Mouse (Mus musculus): Measurements from ENCODE around the gene Sh3bgrl2.
"Not testable (repeated sequence)": the region's sequence is repeated elsewhere in the genome, so short reads cannot be mapped to it uniquely, and the experiment has no call there.

Gene Sh3bgrl2

DNA sequence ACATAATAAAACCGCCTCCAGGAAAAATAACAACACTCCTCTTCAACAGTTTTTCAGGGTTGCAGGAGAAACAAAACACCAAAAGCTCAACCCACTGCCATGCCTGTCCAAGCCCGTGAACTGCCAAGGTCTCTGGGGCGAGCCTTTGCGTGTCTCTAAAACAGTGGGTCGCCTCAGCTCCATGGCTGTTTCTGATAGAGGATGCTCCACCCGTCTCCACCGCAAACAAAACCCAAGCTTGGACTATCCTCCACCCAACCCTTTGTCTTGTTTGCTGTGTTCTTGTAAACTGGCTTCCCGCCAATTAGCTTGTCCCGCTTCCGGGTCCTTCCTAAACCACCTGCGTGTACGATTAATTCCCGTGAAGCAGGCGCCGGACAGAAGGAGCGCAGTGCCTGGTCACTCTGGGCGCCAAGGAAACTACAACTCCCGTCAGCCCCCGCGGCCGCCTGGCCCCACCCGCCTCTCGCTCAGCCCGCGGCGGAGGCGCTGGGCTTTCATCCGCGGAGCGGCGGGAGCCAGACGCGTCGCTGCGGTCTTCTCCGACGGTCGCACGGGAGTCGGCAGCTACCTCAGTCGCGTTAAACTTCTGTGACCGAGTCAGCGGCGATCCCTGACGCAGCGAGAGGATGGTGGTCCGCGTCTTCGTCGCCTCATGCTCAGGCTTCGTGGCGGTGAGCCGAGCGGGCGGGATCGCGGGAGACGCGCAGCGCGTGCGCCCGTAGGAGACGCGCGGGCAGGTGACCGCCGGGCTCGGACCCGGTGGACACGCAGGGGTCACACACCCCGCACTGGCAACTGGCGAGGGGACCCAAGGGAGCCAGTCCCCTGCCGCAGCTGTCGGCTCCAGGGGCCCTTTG, at the start of gene Sh3bgrl2:
Gene Sh3bgrl2 (plus strand): TSS at position 498 of the 860 bp plus-strand sequence.
- DNase-seq (ENCODE audit: low spot score): peak; percentile 80

GRCm38 (mm10) chr9:83519081-83519480, 29.0 kb upstream of the Sh3bgrl2 start:
- DNase-seq (ENCODE audit: low spot score): not testable (repeated sequence)

DNA sequence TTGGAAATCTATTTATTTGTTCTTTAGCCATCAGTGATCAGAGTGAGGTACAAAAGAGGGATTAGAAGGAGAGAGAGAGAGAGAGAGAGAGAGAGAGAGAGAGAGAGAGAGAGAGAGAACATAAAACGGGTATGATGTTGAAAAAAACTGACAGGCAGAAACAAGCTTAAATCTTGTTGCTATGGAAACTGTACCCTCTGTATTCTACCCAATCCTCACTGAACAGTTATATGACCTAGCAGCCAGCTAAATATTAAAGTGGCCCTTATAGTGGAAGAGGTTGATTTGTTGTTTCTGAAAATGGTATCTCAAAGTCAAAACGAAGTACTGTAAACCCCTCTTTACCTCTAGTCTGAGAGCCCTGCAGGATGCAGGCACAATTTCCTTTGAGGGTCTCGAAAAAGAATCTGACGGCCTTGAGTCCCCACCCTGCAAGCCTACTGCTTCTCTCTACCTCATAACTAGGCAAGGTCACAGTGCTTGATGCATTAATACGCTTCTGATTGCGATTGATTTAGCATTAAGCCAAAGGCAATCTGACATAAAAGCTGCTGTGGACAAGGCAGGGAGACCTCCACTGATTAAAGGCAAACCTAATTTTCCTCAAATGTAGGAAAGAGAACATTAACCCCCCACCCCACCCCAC, 28.5 kb upstream of the Sh3bgrl2 start:
- no peak for DNase-seq (ENCODE audit: low spot score)

GRCm38 (mm10) chr9:83527341-83528060, 20.6 kb upstream of the Sh3bgrl2 start:
- DNase-seq (ENCODE audit: low spot score): no peak

DNA sequence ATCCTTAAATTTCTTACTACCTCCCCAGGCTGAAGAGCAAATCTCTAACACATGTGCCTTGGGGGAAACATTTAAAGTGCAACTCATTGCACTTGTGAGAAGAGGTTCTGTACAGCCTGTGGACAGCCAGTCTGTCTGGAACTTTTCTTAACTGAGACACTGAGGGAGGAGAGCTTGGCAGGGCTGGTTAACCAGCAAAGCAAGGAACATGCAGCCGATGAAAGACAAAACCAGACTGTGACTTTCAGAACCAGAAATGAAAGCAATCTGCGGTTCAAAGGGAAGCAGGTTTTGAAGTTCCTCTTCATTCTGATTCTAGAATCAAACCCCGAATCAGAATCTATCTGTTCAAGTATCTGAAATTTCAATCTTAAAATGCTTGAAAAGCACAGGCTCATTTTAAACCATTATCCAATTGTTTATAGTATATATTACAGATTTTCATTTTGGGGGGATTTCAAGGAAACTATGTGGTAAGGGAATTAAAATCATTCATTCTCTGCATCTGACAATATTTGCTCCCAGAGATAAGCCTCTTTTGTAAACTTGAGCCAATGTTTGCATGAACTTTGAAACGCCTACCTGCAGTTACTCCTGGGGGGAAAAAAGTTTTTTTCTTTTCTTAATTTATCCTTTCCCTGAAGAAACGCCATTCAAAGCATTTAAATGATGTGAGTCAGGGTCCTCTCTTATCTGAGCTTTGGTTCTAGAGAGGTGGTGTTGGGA, 14.9 kb upstream of the Sh3bgrl2 start:
- no peak for DNase-seq (ENCODE audit: low spot score)

DNA sequence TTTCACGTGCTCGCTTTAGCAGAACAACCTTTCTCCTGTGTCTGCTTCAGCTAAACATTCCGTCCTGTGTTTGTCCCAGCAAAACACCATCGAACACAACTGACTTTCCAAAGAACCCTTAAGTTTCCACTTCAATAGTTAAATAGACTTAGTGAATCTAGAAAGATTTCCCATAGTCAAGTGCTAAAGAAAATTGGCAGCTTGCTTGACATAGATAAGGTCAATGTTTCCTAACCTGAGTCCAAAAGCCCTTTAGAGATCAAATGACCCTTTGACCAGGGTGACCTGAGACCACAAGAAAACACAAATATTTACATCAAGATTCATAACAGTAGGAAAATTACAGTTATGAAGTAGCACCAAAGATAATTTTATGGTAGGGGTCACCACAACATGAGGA, 11.2 kb upstream of the Sh3bgrl2 start:
- no peak for DNase-seq (ENCODE audit: low spot score)

GRCm38 (mm10) chr9:83537510-83537909, 10.6 kb upstream of the Sh3bgrl2 start:
- DNase-seq (ENCODE audit: low spot score): no peak

DNA sequence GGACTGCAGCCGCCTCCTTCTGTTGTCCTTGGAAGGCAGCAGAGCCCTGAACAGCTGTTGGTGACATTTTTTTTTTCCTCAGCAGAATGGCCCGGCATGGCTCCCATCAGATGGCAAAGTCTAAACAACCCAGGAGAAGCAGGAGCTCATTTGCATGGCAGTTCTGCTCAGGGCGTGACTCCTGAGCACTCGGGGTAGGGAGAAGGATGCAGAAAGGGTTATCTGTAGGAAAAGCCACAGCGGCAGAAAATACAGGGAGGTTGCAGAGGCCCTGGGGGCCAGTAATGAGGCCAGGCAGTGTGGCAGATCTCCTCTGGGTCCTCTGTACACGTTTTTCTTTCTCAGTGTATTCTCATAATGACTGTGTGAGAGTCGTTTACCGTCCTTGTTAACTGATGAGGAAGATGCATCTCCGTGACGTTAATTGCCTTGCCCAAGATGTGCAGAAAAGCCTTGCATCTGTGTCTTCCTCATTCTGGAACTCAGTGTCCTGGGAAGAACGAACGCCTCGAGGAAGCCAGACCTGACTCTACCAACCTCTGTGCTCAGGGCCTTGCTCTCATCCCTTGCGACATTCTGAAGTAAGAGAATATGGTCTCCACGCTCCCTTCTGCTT, 10.1 kb upstream of the Sh3bgrl2 start:
- DNase-seq (ENCODE audit: low spot score): peak; percentile 21

- no peak for DNase-seq (ENCODE audit: low spot score)
Observed at GRCm38 (mm10) chr9:83539809-83540491, 8.2 kb upstream of the Sh3bgrl2 start.

- no peak for DNase-seq (ENCODE audit: low spot score)
Observed at GRCm38 (mm10) chr9:83540492-83540857, 7.7 kb upstream of the Sh3bgrl2 start.

DNA sequence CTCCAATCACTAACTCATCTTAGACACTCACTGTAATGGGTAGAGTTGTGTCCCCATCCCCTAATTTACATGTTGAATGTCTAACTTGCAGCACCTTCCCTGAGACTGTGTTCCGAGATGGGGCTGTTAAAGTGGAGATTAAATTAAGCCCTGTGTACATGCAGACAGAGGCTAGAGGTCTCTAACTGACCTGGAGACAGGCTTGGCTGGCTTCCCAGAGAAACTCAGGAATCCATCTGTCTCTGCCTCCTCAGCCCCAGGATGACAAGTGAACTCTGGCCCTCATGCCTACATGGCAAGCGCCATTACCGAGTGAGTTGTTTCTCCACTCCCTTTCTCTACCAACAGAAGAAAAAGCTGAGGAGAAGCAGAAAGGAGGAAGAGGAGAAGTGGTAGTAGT, 7.2 kb upstream of the Sh3bgrl2 start:
- no peak for DNase-seq (ENCODE audit: low spot score)

DNA sequence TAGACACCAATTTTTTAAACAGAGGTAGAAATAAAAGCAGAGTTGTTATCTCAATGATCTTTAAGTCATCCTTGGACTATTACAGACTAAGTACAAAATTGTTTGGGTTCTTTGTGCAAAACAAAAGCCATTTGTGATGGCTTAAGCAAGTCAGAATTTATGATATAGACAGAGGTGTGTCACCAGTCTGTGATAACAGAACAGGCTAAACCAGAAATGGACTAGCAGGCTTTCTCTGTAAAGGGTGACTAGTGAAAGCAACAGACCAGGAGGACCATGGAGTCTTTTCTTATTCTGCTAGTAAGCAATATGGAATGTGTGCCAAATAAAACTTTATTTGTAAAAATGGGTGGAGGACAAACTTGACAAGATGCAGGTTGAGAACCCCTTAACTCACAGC, 2.9 kb upstream of the Sh3bgrl2 start:
- DNase-seq (ENCODE audit: low spot score): no peak

- DNase-seq (ENCODE audit: low spot score): no peak
Observed at GRCm38 (mm10) chr9:83546316-83546715, 1.8 kb upstream of the Sh3bgrl2 start.

DNA sequence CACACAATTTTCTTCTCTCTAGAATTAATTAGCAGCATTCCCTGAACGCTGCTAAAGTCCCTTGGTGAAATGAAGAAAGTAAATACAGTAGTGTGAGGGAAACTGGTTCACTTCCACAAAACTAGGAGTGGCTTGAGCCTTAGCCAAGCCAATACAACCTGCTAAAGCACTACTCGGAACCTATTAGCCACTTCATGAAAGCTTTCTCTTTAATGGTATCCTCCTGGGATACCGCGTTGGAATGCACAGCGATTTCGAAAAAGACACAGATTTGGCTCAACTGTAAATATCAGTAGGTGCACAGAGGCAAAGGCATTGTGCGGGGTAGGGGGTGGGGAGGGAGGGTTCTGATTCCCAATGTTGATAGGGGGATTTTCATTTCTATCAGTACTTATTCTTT, 898 bp upstream of the Sh3bgrl2 start:
- no peak for DNase-seq (ENCODE audit: low spot score)

DNA sequence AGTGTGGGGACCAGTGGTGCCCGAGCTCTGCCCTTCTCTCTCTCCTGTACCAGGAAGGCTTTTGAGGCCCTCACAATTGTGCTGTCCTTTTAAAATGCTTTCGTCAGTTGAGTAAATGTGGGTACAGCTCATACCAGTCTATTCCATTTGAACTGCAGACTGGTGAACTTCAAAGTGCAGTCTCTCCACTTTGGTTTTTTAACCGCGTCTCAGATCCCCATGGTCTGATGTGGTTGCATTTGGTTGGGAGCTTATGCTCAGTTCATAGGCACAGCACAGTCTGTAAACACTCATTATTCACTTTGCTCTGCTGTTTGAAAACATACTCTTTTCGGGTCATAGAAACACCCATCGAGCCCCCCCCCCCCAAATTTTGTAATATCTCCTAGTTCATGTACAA, 1.7 kb downstream of the Sh3bgrl2 start:
- DNase-seq (ENCODE audit: low spot score): no peak

GRCm38 (mm10) chr9:83551116-83551515, 3.0 kb downstream of the Sh3bgrl2 start:
- DNase-seq (ENCODE audit: low spot score): no peak

DNA sequence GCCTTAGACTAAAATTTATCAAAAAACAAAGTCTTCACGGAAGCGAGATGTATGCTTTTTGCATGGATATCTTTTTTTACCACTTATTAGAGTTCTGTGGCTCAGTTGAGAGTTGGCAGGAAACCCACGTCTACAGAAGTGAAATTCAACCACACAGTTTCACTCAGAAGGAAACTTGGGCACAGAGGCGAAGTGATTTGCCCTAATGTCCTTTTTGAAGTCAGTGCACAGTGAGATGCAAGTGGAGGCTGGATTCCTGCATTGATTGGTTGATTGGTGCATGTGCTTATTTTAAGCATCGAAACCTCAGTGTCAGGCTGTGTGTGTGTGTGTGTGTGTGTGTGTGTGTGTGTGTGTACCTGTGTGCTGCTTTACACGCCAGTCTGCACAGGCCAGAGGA, 3.5 kb downstream of the Sh3bgrl2 start:
- DNase-seq (ENCODE audit: low spot score): no peak

DNA sequence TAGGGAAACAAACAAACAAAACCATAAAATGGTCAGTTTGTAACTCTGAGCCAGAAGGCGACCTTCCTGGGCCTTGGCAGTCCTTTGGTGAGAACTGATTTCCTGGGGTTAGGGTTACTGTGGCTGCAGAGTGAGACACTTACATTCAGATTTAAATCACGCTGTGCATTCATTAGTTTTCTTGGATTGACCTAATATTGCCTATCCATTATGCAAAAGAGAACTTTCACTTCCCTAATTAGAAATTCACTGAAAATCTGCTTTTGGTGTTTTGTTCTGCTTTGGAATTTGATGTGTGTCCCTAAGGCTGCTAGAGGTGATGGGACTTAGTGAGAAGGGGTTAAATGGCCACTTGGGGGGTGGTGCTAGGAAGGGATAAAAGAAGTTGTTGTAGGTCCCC, 7.5 kb downstream of the Sh3bgrl2 start:
- DNase-seq (ENCODE audit: low spot score): no peak

GRCm38 (mm10) chr9:83556236-83556635, 8.1 kb downstream of the Sh3bgrl2 start:
- DNase-seq (ENCODE audit: low spot score): no peak

GRCm38 (mm10) chr9:83556780-83557771, 8.9 kb downstream of the Sh3bgrl2 start:
- no peak for DNase-seq (ENCODE audit: low spot score)

All from layer of hippocampus, adult 11-12 months (tissue).